Mouse (Mus musculus) embryonic facial prominence, embryonic 11.5 days (tissue): ENCODE measurements around the gene Ywhah. TPM values are rescaled to one million over a fixed set of nuclear protein-coding genes. Genes with fewer than 3 reads are reported as not detected.

Source experiments
- polyA plus RNA-seq: library from polyadenylated mRNA; unstranded; fragments of >200 nt; fragmentation: Nextera tagmentation; extraction: Ambion mirVana; gene quantifications from 2 replicates; pipeline ENCODE4 v1.2.1, GENCODE M21; 2014

Ywhah gene
- polyA plus RNA-seq, 1 experiment from 2014 or later: 494 TPM

Other genes starting within 250 kb of the Ywhah start
- 58.9 and 63.3 TPM in 2 replicates for gene Pisd, start 233.2 kb upstream of the Ywhah start, polyA plus RNA-seq
- not detected in 2 replicates for gene Gm20671, start 191.7 kb upstream of the Ywhah start, polyA plus RNA-seq
- 12.1 and 13.9 TPM in 2 replicates for gene Prr14l, start 164.6 kb upstream of the Ywhah start, polyA plus RNA-seq
- gene Depdc5, start 155.1 kb upstream of the Ywhah start, polyA plus RNA-seq: 29.3 and 30.1 TPM in 2 replicates
- not detected in 2 replicates for gene Slc5a1, start 85.4 kb downstream of the Ywhah start, polyA plus RNA-seq
- gene Spon2, start 199.6 kb downstream of the Ywhah start, polyA plus RNA-seq: 4.2 and 5.3 TPM in 2 replicates